In genomic region chr14:27956801-27957200, GRCm38 (mm10) we compare ENCODE assay signal across 18 mouse cellular contexts.
DNase-seq lines count a peak whose midpoint lies in the region; TF ChIP-seq lines count a peak whose summit lies in the region.
"Had no signal": no experiment of that assay in that cellular context is flagged by ENCODE, and none has a peak within 500 bp of the region (broad histone marks: within the 10 kb centered on the region; RNA-seq: fewer than 3 reads in every experiment).

No protein-coding gene starts in this region.

- WGBS in kidney, adult 2 months, result 61% methylated on average over 2 of the region's 2 CpGs

- H3K4me3 ChIP-seq in kidney, adult 2 months (ENCODE audit: insufficient read depth, low read depth, low read length), result no peak overlapping the region
- H3K4me3 ChIP-seq: erythroblast, embryonic 14.5 days; heart, embryonic 15.5 days; hindbrain, embryonic 15.5 days; left cerebral cortex, adult 2 months; limb, embryonic 15.5 days; neural tube, embryonic 13.5 days had no signal

- DNase-seq in adrenal gland, adult (ENCODE audit: inconsistent age in 2 of 2, low spot score in 1 of 2), result peak; percentile 70 to 87
- DNase-seq in adrenal gland, postnatal 4 days (ENCODE audit: low spot score in 2 of 2), result no peak
- DNase-seq in kidney, adult 2 months, result peak; percentile 39
- no peak for DNase-seq in kidney, adult 18-20 months
- peak; percentile 64 for DNase-seq in adrenal gland, adult 8-10 months
- peak; percentile 32 for DNase-seq in kidney, postnatal 14 days
- DNase-seq in spleen, adult 12 weeks (ENCODE audit: low spot score), result no peak
- no peak for DNase-seq in urinary bladder, postnatal 25 days (ENCODE audit: low spot score)
- DNase-seq: cerebellum, adult 9-11 months; lung, embryonic 14.5 days; thymus, postnatal 4 days had no signal

- no peak for TF ChIP-seq CTCF in kidney, adult 2 months (conservative IDR thresholded peaks at IDR 0.05; ENCODE audit: insufficient read depth, insufficient read length, low read depth, low read length)

- no peak for TF ChIP-seq POLR2A in kidney, adult 2 months (IDR thresholded peaks at IDR 0.05; ENCODE audit: low read depth, low read length)

- H3K27ac ChIP-seq in kidney, adult 2 months (ENCODE audit: insufficient read depth, low read depth, low read length), result no peak overlapping the region
- H3K27ac ChIP-seq: heart, embryonic 15.5 days; hindbrain, embryonic 15.5 days; kidney, postnatal 0 days; left cerebral cortex, adult 2 months; limb, embryonic 15.5 days; neural tube, embryonic 13.5 days had no signal

- no peaks in the 10 kb centered on the region for H3K4me1 ChIP-seq in kidney, adult 2 months (ENCODE audit: control insufficient read depth, insufficient read depth, low read length)
- H3K4me1 ChIP-seq: heart, embryonic 15.5 days; hindbrain, embryonic 15.5 days; neural tube, embryonic 13.5 days had no signal

- H3K36me3 ChIP-seq in kidney, adult 2 months (ENCODE audit: control insufficient read depth, insufficient read depth, low read length), result no peaks in the 10 kb centered on the region
- H3K36me3 ChIP-seq: heart, embryonic 15.5 days; hindbrain, embryonic 15.5 days; limb, embryonic 15.5 days; neural tube, embryonic 13.5 days had no signal

- no peaks in the 10 kb centered on the region for H3K27me3 ChIP-seq in kidney, adult 2 months (replicated peaks; ENCODE audit: control insufficient read depth, insufficient read depth, low read length)
- H3K27me3 ChIP-seq: heart, embryonic 15.5 days; hindbrain, embryonic 15.5 days; limb, embryonic 15.5 days; neural tube, embryonic 13.5 days had no signal

Comparison
In these comparisons a context has a peak if more than half of its experiments do, and no peak if none do; other contexts are left out.
1. DNase-seq: peak in adrenal gland, adult (2 of 2), kidney, adult 2 months (single experiment), adrenal gland, adult 8-10 months (single experiment) and kidney, postnatal 14 days (single experiment); none in adrenal gland, postnatal 4 days (0 of 2), kidney, adult 18-20 months (single experiment), spleen, adult 12 weeks (single experiment) and urinary bladder, postnatal 25 days (single experiment).